Mouse (Mus musculus) CH12.LX (cell line): ENCODE results near the gene Slc7a6. TPM values are rescaled to one million over a fixed set of nuclear protein-coding genes. Genes with fewer than 3 reads are reported as not detected.

Experiments
- DNase-seq: peaks from one replicate; pipeline ENCODE4 v3.0.0-alpha.2; 2013; ENCODE audit errors: extremely low read depth
- H3K27ac ChIP-seq: 2 replicates; pipeline ENCODE4 v1.5.1; 2012; ENCODE audit warnings: low read depth, mild to moderate bottlenecking, control low read depth, moderate library complexity; ENCODE audit not compliant: insufficient read depth
- H3K27me3 ChIP-seq: replicated peaks from 2 replicates; pipeline ENCODE3; 2012; ENCODE audit warnings: inconsistent platforms
- H3K36me3 ChIP-seq, 2 experiments: replicated peaks in 1 of 2; 2 replicates each; pipeline versions ENCODE3 to v1.6.1; 2012; ENCODE audit warnings: inconsistent platforms in 1 of 2, low read length in 1 of 2, mild to moderate bottlenecking in 1 of 2, mixed read lengths in 1 of 2, moderate library complexity in 1 of 2; ENCODE audit not compliant: control insufficient read depth in 1 of 2, insufficient read depth in 1 of 2
- H3K4me1 ChIP-seq, 2 experiments: 2 replicates each; pipeline ENCODE4 v1.6.1; 2012; ENCODE audit warnings: inconsistent platforms in 1 of 2, moderate library complexity in 1 of 2; ENCODE audit not compliant: insufficient read depth in 2 of 2, control insufficient read depth in 1 of 2
- H3K4me2 ChIP-seq: 2 replicates; pipeline ENCODE4 v1.6.1; 2012; ENCODE audit warnings: low read depth, mild to moderate bottlenecking, control low read depth; ENCODE audit not compliant: poor library complexity, insufficient read depth, severe bottlenecking
- H3K4me3 ChIP-seq, 3 experiments: fragments of 150-350 bp in 1 of 3; sonication (generic) in 1 of 3; replicated peaks in 1 of 3; 2 replicates each; pipeline versions ENCODE3 to v1.5.1; 2011 to 2012; ENCODE audit warnings: low read depth in 2 of 3, low read length in 2 of 3, mild to moderate bottlenecking in 2 of 3, moderate library complexity in 2 of 3, control low read depth in 1 of 3, improper control_type of control experiment in 1 of 3, inconsistent platforms in 1 of 3, mixed read lengths in 1 of 3; ENCODE audit not compliant: poor library complexity in 1 of 3
- H3K79me2 ChIP-seq: replicated peaks from 2 replicates; pipeline ENCODE4 v1.6.1; 2012; ENCODE audit warnings: mild to moderate bottlenecking, moderate library complexity; ENCODE audit not compliant: control insufficient read depth, poor library complexity, insufficient read depth, severe bottlenecking; ENCODE audit errors: extremely low read depth
- H3K9ac ChIP-seq: 2 replicates; pipeline ENCODE4 v1.6.1; 2012; ENCODE audit warnings: low read depth, mild to moderate bottlenecking, control low read depth, moderate library complexity; ENCODE audit not compliant: insufficient read depth
- H3K9me3 ChIP-seq: replicated peaks from 2 replicates; pipeline ENCODE3; 2012; ENCODE audit warnings: low read length, inconsistent platforms, mixed read lengths
- BHLHE40 ChIP-seq: IDR thresholded peaks from 2 replicates; pipeline ENCODE4 v1.6.1; 2011; ENCODE audit warnings: mild to moderate bottlenecking, low read depth, low read length, improper control_type of control experiment
- CTCF ChIP-seq, 2 experiments: IDR thresholded peaks in 1 of 2; conservative IDR thresholded peaks in 1 of 2; 2 replicates each; pipeline ENCODE4 v1.5.1; 2011 to 2012; ENCODE audit warnings: low read depth in 2 of 2, low read length in 2 of 2, improper control_type of control experiment in 1 of 2, inconsistent platforms in 1 of 2, mild to moderate bottlenecking in 1 of 2, moderate library complexity in 1 of 2
- ELF1 ChIP-seq: IDR thresholded peaks from 2 replicates; pipeline ENCODE4 v1.6.1; 2014; ENCODE audit warnings: low read depth, mild to moderate bottlenecking, inconsistent platforms, low read length, improper control_type of control experiment
- EP300 ChIP-seq: IDR thresholded peaks from 2 replicates; pipeline ENCODE4 v1.6.1; 2011; ENCODE audit warnings: low read length, improper control_type of control experiment
- ETS1 ChIP-seq: conservative IDR thresholded peaks from 2 replicates; pipeline ENCODE4 v1.6.1; 2012; ENCODE audit warnings: low read depth, mild to moderate bottlenecking, inconsistent platforms, low read length, improper control_type of control experiment, moderate library complexity
- GABPA ChIP-seq: IDR thresholded peaks from 2 replicates; pipeline ENCODE4 v1.6.1; 2012; ENCODE audit warnings: low read depth, low read length, improper control_type of control experiment, inconsistent platforms; ENCODE audit not compliant: insufficient replicate concordance
- IRF4 ChIP-seq: IDR thresholded peaks from 2 replicates; pipeline ENCODE4 v1.6.1; 2014; ENCODE audit warnings: low read depth, mild to moderate bottlenecking, inconsistent platforms, low read length, improper control_type of control experiment
- JUN ChIP-seq: IDR thresholded peaks from 2 replicates; pipeline ENCODE4 v1.6.1; 2011; ENCODE audit warnings: low read depth, mild to moderate bottlenecking, low read length, improper control_type of control experiment, moderate library complexity; ENCODE audit not compliant: insufficient read depth
- JUND ChIP-seq: conservative IDR thresholded peaks from 2 replicates; pipeline ENCODE4 v1.6.1; 2011; ENCODE audit warnings: low read depth, low read length, improper control_type of control experiment
- MAZ ChIP-seq: IDR thresholded peaks from 2 replicates; pipeline ENCODE4 v1.6.1; 2012; ENCODE audit warnings: low read depth, mild to moderate bottlenecking, inconsistent platforms, low read length, improper control_type of control experiment, moderate library complexity
- MEF2A ChIP-seq: IDR thresholded peaks from 2 replicates; pipeline ENCODE4 v1.6.1; 2014; ENCODE audit warnings: low read depth, mild to moderate bottlenecking, inconsistent platforms, low read length, improper control_type of control experiment, borderline replicate concordance
- MXI1 ChIP-seq: IDR thresholded peaks from 2 replicates; pipeline ENCODE4 v1.6.1; 2011; ENCODE audit warnings: mild to moderate bottlenecking, low read depth, low read length, improper control_type of control experiment
- NELFE ChIP-seq: IDR thresholded peaks from 2 replicates; pipeline ENCODE4 v1.6.1; 2011; ENCODE audit warnings: low read depth, low read length, improper control_type of control experiment
- NRF1 ChIP-seq: IDR thresholded peaks from 2 replicates; pipeline ENCODE4 v1.6.1; 2014; ENCODE audit warnings: low read depth, mild to moderate bottlenecking, inconsistent platforms, low read length, improper control_type of control experiment, moderate library complexity
- RCOR1 ChIP-seq: conservative IDR thresholded peaks from 2 replicates; pipeline ENCODE4 v1.6.1; 2012; ENCODE audit warnings: low read depth, mild to moderate bottlenecking, inconsistent platforms, low read length, improper control_type of control experiment
- ZNF384 ChIP-seq: IDR thresholded peaks from 2 replicates; pipeline ENCODE4 v1.6.1; 2012; ENCODE audit warnings: low read depth, low read length, improper control_type of control experiment, inconsistent platforms
- dilution Hi-C: fragments of 300-500 bp; cut with MboI; formaldehyde crosslinking; loops from 2 replicates; pipeline ENCODE4 v1.14.3; 2020; ENCODE audit warnings: low sequenced_read_pairs; ENCODE audit not compliant: extremely low pct_unique_long_range_greater_than_20kb, extremely low pct_ligation_motif_present
- in situ Hi-C: fragments of 300-500 bp; cut with MboI; formaldehyde crosslinking; loops from 3 replicates; pipeline ENCODE4 v1.14.3; 2019; ENCODE audit warnings: low sequenced_read_pairs, low pct_ligation_motif_present, low pct_unique_long_range_greater_than_20kb, mixed read lengths
- polyA plus RNA-seq: library from polyadenylated mRNA; unstranded; fragments of >175 nt; gene quantifications from 2 replicates; pipeline ENCODE4 v1.2.1, GENCODE M21; 2012; ENCODE audit warnings: low read depth; ENCODE audit not compliant: insufficient read length
- total RNA-seq, 2 experiments: library from RNA; depleted of rRNA; stranded (reverse); fragments of 300-350 nt in 1 of 2; fragments of >200 nt in 1 of 2; gene quantifications; 2 replicates each; pipeline ENCODE4 v1.2.3; 2012 to 2014

The Slc7a6 gene
- total and polyA plus RNA-seq, 3 experiments: 24.2 to 61.8 (median 32.6) TPM

DNA sequence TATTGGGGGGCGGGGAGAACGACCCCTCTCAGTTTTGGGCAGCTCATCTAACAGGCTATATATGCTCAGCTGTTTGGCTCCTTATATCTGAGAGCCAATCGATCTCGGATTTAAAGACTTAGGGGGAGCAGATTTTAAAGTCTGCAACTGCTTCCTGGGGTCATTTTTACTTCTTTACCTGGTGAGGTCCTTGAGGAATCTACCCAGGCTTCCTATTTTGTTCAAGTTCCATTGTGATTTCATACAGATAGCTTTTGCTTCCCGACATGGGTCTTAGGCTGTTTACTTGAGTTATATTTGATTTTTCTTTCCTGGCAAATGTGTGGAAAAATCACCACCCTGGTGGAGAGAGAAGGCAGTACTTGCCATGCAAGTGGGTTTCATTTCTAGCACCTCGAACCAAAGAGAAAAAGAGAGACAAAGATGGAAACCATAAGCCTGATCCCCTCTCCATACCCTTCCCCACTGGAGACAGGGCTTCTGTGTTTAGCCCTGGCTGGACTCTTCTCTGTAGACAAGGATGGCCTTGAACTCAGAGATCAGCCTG lies 1.4 kb downstream of the Slc7a6 start:
- Histone ChIP-seq H3K9ac (peak overlapping the region; percentile 82), H3K4me1 (peaks cover 0 to 19% of the 10 kb centered on the region in 2 experiments; a peak in 2 of 4 replicates), H3K36me3 (peaks cover 0 to 17% of the 10 kb centered on the region in 2 experiments), H3K9me3 (no peaks in the 10 kb centered on the region), H3K79me2 (peaks cover 42% of the 10 kb centered on the region), H3K27ac (no peak overlapping the region), H3K27me3 (no peaks in the 10 kb centered on the region), H3K4me3 (peak overlapping the region; percentile 88 to 93 (median 91)), H3K4me2 (peak overlapping the region; percentile 99)
- TF ChIP-seq NELFE (0 out of 2 replicates have a peak, but pooled peaks have one; percentile 22), MEF2A (no peak), MXI1 (peak; percentile 23; the same call in 1 of the 2 replicates), ELF1 (no peak), CTCF (conservative IDR thresholded peaks at IDR 0.05 in 1 of 2, IDR thresholded peaks at IDR 0.05 in 1 of 2; ENCODE audit: low read depth in 2 of 2, low read length in 2 of 2) (peak; percentile 37 to 41; a peak in 3 of 4 replicates)
- dilution Hi-C loops (no loop called here), in situ Hi-C loops (loop anchor here (5.0 kb wide), 1 partner anchor 42 kb away; the partner anchor contains the start of genes Prmt7 and Slc7a6os)
- peak; percentile 37 for DNase-seq

GRCm38 (mm10) chr8:106173566-106173965 lies 4.9 kb downstream of the Slc7a6 start:
- dilution Hi-C loops: no loop called here
- Histone ChIP-seq H3K27ac (no peak overlapping the region), H3K79me2 (peaks cover 66% of the 10 kb centered on the region), H3K4me2 (no peak overlapping the region), H3K9me3 (no peaks in the 10 kb centered on the region), H3K36me3 (peaks cover 0 to 30% of the 10 kb centered on the region in 2 experiments), H3K4me3 (no peak overlapping the region)
- in situ Hi-C loops: no loop called here
- DNase-seq: no peak
- TF ChIP-seq NRF1 (no peak), EP300 (no peak), GABPA (no peak), JUN (no peak), RCOR1 (no peak), MAZ (no peak), MXI1 (no peak), JUND (no peak), IRF4 (no peak), ZNF384 (no peak), ETS1 (no peak), BHLHE40 (no peak)
- TF ChIP-seq, all 38 proteins: peak for 0
- Histone ChIP-seq H3K4me1 (peaks cover 0 to 25% of the 10 kb centered on the region in 2 experiments; a peak in 2 of 4 replicates), H3K9ac (no peak overlapping the region), H3K27me3 (no peaks in the 10 kb centered on the region)
